Mouse (Mus musculus): Measurements from ENCODE around the gene Dao.

Dao gene

GRCm38 (mm10) chr5:114066601-114067000, 63.1 kb downstream of the Dao start:
- TF ChIP-seq GATA4 (IDR thresholded peaks at IDR 0.05; ENCODE audit: insufficient replicate concordance, low read length): no peak

- TF ChIP-seq GATA4 (IDR thresholded peaks at IDR 0.05; ENCODE audit: insufficient replicate concordance, low read length): no peak
Observed at GRCm38 (mm10) chr5:114067543-114067942, 64.0 kb downstream of the Dao start.

DNA sequence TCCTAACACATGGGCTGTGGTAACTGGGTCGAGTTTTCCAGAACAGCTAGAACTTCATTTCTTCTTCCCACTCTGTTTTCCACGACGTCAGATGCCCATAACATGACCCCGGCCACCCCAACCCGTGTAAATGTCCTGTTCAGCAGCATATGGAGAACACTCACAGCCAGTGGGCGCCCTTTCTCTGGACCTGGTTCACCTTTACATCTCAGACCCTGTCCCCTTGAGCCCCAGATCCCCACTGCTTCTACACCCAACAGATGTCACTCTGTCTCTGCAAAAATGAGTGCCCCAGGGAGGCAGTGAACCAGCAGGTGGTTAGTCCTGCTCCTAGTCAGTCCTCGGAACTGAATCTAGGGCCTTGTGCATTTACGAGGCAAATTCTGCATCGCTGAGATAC, 64.5 kb downstream of the Dao start:
- no peak for TF ChIP-seq GATA4 (IDR thresholded peaks at IDR 0.05; ENCODE audit: insufficient replicate concordance, low read length)

GRCm38 (mm10) chr5:114070858-114071257, 67.4 kb downstream of the Dao start:
- TF ChIP-seq GATA4 (IDR thresholded peaks at IDR 0.05; ENCODE audit: insufficient replicate concordance, low read length): no peak

DNA sequence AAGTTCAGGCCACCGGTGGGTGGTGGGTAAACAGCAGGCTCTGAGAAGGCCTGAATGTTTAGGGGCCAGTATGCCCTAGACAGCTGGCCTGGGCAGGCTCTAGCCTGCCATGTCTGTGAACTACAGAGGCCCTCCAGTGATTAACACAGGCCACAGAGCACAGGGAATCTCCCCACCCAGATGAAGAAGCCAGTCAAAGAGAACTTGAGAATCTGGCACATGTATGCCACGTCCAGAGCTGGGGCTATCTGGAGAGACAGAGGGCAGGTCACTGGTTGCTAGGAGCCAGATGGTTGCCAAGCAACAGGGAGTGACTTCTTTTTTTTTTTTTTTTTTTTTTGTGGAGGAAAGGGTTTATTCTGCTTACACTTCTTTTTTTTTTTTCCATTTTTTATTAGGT, 68.8 kb downstream of the Dao start:
- no peak for TF ChIP-seq GATA4 (IDR thresholded peaks at IDR 0.05; ENCODE audit: insufficient replicate concordance, low read length)
